Mouse (Mus musculus) neural tube, embryonic 14.5 days (tissue): ENCODE measurements around the gene Fuca1. TPM values are rescaled to one million over a fixed set of nuclear protein-coding genes. Genes with fewer than 3 reads are reported as not detected.
"Not testable (repeated sequence)": the region's sequence is repeated elsewhere in the genome, so short reads cannot be mapped to it uniquely, and the experiment has no call there.

Source experiments
- ATAC-seq: fragments of 200-750 bp; cut with Nextera tagmentation; 2 replicates; pipeline ENCODE4 v1.8.0; 2017; ENCODE audit warnings: low read depth, mild to moderate bottlenecking, moderate TSS enrichment, moderate library complexity
- H3K27ac ChIP-seq: fragments of 300-500 bp; sonication (generic); 2 replicates; pipeline ENCODE4 v1.5.1; 2014; ENCODE audit warnings: low read depth, mild to moderate bottlenecking, control low read depth, low read length, moderate library complexity, mixed read lengths
- H3K27me3 ChIP-seq: fragments of 300-500 bp; sonication (generic); 2 replicates; pipeline ENCODE4 v1.6.1; 2014; ENCODE audit warnings: low read length; ENCODE audit not compliant: control insufficient read depth, insufficient read depth
- H3K36me3 ChIP-seq: fragments of 300-500 bp; sonication (generic); 2 replicates; pipeline ENCODE4 v1.6.1; 2014; ENCODE audit warnings: low read length, mixed read lengths; ENCODE audit not compliant: control insufficient read depth, insufficient read depth
- H3K4me1 ChIP-seq: fragments of 300-500 bp; sonication (generic); 2 replicates; pipeline ENCODE4 v1.6.1; 2014; ENCODE audit warnings: low read length; ENCODE audit not compliant: control insufficient read depth, insufficient read depth
- H3K4me2 ChIP-seq: fragments of 300-500 bp; sonication (generic); 2 replicates; pipeline ENCODE4 v1.6.1; 2014; ENCODE audit warnings: mild to moderate bottlenecking, low read depth, low read length, control low read depth
- H3K4me3 ChIP-seq: fragments of 300-500 bp; sonication (generic); 2 replicates; pipeline ENCODE4 v1.5.1; 2014; ENCODE audit warnings: low read depth, low read length, control low read depth, mixed read lengths
- H3K9ac ChIP-seq: fragments of 300-500 bp; sonication (generic); replicated peaks from 2 replicates; pipeline ENCODE4 v1.6.1; 2014; ENCODE audit warnings: low read depth, mild to moderate bottlenecking, control low read depth, low read length, mixed read lengths
- H3K9me3 ChIP-seq: fragments of 300-500 bp; sonication (generic); 2 replicates; pipeline ENCODE4 v1.6.1; 2016; ENCODE audit warnings: low read length; ENCODE audit not compliant: control insufficient read depth
- WGBS: fragments of 180-500 bp; shearing (Covaris S2); extraction: QIAGEN DNeasy Blood & Tissue Kit; methylation state at CpG from one replicate; pipeline ENCODE4 v1.1.7; 2014; 5-methylcytosine and 5-hydroxymethylcytosine counted together
- polyA plus RNA-seq: library from polyadenylated mRNA; unstranded; fragments of >200 nt; fragmentation: Nextera tagmentation; extraction: Ambion mirVana; gene quantifications from 2 replicates; pipeline ENCODE4 v1.2.1, GENCODE M21; 2014

The Fuca1 gene
- polyA plus RNA-seq, 1 experiment from 2014 or later, result 70.6 TPM

- Histone ChIP-seq H3K4me2 (peak overlapping the region; percentile 9; the same call in 1 of the 2 replicates), H3K27ac (no peak overlapping the region), H3K36me3 (peaks cover 35% of the 10 kb centered on the region), H3K9me3 (no peaks in the 10 kb centered on the region), H3K4me1 (peaks cover 9% of the 10 kb centered on the region), H3K4me3 (no peak overlapping the region), H3K27me3 (no peaks in the 10 kb centered on the region), H3K9ac (no peak overlapping the region)
- 95% methylated on average over 11 of the region's 11 CpGs for WGBS
- no peak for ATAC-seq
These were observed 50.0 kb downstream of the Fuca1 start for GRCm38 (mm10) chr4:135970585-135970984.

GRCm38 (mm10) chr4:135971805-135972555, 51.4 kb downstream of the Fuca1 start:
- under 1% methylated on average over 35 of the region's 35 CpGs for WGBS
- peak; percentile 42; the same call in 1 of the 2 replicates for ATAC-seq
- peaks cover 41% of the 10 kb centered on the region for H3K36me3 ChIP-seq
- peak overlapping the region; percentile 80 for H3K9ac ChIP-seq
- H3K4me1 ChIP-seq, result peaks cover 9% of the 10 kb centered on the region
- H3K9me3 ChIP-seq, result no peaks in the 10 kb centered on the region
- H3K4me2 ChIP-seq, result peak overlapping the region; percentile 92
- peak overlapping the region; percentile 97 for H3K4me3 ChIP-seq
- H3K27me3 ChIP-seq, result no peaks in the 10 kb centered on the region
- H3K27ac ChIP-seq, result peak overlapping the region; percentile 55

- H3K27ac ChIP-seq, result peak within 1 kb of the TSS; percentile 55
- peaks cover 38% of the 10 kb centered on the region for H3K36me3 ChIP-seq
- peak within 1 kb of the TSS; percentile 92 for H3K4me2 ChIP-seq
- WGBS, result under 1% methylated on average over 19 of the region's 19 CpGs
- peak within 1 kb of the TSS; percentile 80 for H3K9ac ChIP-seq
- H3K27me3 ChIP-seq, result no peaks in the 10 kb centered on the region
- no peaks in the 10 kb centered on the region for H3K9me3 ChIP-seq
- peaks cover 9% of the 10 kb centered on the region for H3K4me1 ChIP-seq
- ATAC-seq, result peak; percentile 79
- H3K4me3 ChIP-seq, result peak within 1 kb of the TSS; percentile 97
These were observed 52.0 kb downstream of the Fuca1 start, which contains the start of gene Lypla2 for GRCm38 (mm10) chr4:135972556-135972906. TSS of gene Lypla2 (minus strand) at chr4:135972626.

DNA sequence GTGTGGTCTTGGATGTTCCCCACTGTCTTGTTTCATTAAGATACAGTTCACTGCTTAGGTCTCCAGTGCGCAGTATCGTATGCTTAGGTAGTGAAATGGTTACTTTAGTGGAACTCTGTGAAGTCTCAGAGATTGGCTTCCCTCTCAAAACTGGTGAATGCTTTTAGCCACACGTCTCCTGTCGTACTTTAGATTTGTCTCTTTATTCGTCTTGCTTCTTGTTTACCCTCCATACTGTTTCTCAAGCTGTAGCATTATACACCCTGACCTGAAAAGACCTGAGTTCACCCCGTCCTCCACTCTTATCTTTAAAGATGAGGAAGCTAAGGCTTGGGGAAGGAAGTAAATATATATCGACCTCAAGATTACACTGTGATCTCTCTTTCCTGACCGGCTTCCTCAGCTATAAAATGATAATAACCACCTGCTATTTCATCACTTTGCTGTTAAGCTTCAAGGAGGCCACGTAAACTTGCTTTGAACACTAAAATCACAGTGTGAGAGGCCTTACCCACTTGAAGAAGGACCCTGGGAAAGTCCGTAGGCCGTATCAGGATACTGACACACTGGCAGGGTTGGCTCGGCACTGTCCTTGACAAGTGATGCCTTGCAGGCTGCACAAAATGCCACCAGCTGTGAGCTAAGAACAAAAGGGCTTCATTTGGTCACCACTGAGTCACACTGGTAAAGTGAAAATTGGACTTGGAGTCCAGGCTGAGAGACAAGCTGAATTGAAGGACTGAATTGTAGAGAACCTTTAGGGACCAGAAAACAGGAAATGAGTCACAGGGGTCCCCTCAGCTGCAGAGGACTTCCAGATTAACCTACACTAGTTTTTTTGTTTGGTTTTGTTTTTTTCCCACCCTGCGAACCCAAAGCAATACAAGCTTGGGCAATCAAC, 52.6 kb downstream of the Fuca1 start:
- peaks cover 9% of the 10 kb centered on the region for H3K4me1 ChIP-seq
- H3K9me3 ChIP-seq, result no peaks in the 10 kb centered on the region
- peak overlapping the region; percentile 80; the same call in 1 of the 2 replicates for H3K9ac ChIP-seq
- no peak for ATAC-seq
- H3K27me3 ChIP-seq, result no peaks in the 10 kb centered on the region
- peak overlapping the region; percentile 97 for H3K4me3 ChIP-seq
- H3K36me3 ChIP-seq, result peaks cover 34% of the 10 kb centered on the region
- 78% methylated on average over 13 of the region's 13 CpGs for WGBS
- peak overlapping the region; percentile 92 for H3K4me2 ChIP-seq
- peak overlapping the region; percentile 55 for H3K27ac ChIP-seq

- 92% methylated on average over 12 of the region's 12 CpGs for WGBS
- Histone ChIP-seq H3K4me2 (no peak overlapping the region), H3K36me3 (peaks cover 19% of the 10 kb centered on the region), H3K9ac (no peak overlapping the region), H3K9me3 (no peaks in the 10 kb centered on the region), H3K4me1 (peaks cover 9% of the 10 kb centered on the region), H3K4me3 (no peak overlapping the region), H3K27me3 (no peaks in the 10 kb centered on the region), H3K27ac (no peak overlapping the region)
- no peak for ATAC-seq
These were observed 55.6 kb downstream of the Fuca1 start for GRCm38 (mm10) chr4:135976146-135976545.

DNA sequence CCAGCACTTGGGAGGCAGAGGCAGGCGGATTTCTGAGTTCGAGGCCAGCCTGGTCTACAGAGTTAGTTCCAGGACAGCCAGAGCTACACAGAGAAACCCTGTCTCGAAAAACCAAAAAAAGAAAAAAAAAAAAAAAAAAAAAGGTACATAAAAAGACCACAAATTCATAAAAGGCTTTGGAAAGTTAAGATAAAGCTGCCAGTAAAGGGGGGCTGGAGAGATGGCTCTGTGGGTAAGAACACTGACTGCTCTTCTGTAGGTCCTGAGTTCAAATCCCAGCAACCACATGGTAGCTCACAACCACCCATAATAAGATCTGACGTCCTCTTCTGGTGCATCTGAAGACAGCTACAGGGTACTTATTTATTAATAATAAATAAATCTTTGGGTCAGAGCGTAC, 59.7 kb downstream of the Fuca1 start:
- not testable (repeated sequence) for H3K9ac ChIP-seq, ATAC-seq, H3K4me2 ChIP-seq, H3K4me3 ChIP-seq, H3K27ac ChIP-seq, H3K9me3 ChIP-seq, H3K27me3 ChIP-seq, H3K4me1 ChIP-seq
- WGBS, result 91% methylated on average over 4 of the region's 5 CpGs
- peaks cover 19% of the 10 kb centered on the region for H3K36me3 ChIP-seq

DNA sequence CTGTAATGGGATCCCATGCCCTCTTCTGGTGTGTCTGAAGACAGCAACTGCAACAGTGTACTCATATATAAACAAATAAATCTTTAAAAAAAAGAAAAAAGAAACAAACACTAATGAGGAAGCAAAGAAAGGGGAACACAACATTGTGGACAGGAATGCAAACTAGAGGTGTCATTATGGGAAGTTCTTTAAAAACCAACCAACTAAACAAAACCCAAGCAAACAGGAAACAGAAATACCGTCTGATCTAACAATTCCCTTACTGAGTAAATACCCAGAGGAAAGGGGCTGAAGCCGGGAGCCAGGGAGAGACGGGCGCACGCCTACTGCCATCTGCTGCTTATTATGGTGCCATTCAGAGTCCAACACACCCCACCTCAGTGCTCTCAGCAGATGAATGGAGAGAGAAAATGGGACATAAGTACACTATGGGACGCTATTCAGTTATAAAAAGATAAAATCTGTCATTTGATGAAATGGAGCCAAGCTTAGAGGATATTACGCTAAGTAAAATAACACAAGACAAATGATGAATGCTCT, 61.1 kb downstream of the Fuca1 start:
- no peak overlapping the region for H3K27ac ChIP-seq
- WGBS, result 74% methylated on average over 7 of the region's 7 CpGs
- peaks cover 13% of the 10 kb centered on the region for H3K36me3 ChIP-seq

GRCm38 (mm10) chr4:135984556-135984955, 64.0 kb downstream of the Fuca1 start:
- H3K27me3 ChIP-seq, result no peaks in the 10 kb centered on the region
- H3K9me3 ChIP-seq, result no peaks in the 10 kb centered on the region
- H3K36me3 ChIP-seq, result 0 out of 2 replicates have a peak, but pooled peaks cover 4% of the 10 kb centered on the region
- peaks cover 14% of the 10 kb centered on the region for H3K4me1 ChIP-seq
- no peak overlapping the region for H3K9ac ChIP-seq
- H3K4me2 ChIP-seq, result no peak overlapping the region
- ATAC-seq, result no peak
- 88% methylated on average over 5 of the region's 5 CpGs for whole genome bisulfite sequencing
- H3K4me3 ChIP-seq, result no peak overlapping the region
- no peak overlapping the region for H3K27ac ChIP-seq

More for the DNA sequence above, 61.1 kb downstream of the Fuca1 start:
- no peaks in the 10 kb centered on the region for H3K27me3 ChIP-seq
- peaks cover 11% of the 10 kb centered on the region for H3K4me1 ChIP-seq
- no peak overlapping the region for H3K9ac ChIP-seq
- H3K9me3 ChIP-seq, result no peaks in the 10 kb centered on the region
- H3K4me2 ChIP-seq, result no peak overlapping the region
- no peak overlapping the region for H3K4me3 ChIP-seq
- ATAC-seq, result no peak
